Mouse (Mus musculus) brain, embryonic 18.5 days (tissue): ENCODE measurements around the gene Klrb1c.
"Not testable (repeated sequence)": the region's sequence is repeated elsewhere in the genome, so short reads cannot be mapped to it uniquely, and the experiment has no call there.

Experiments
- DNase-seq: peaks from one replicate; pipeline ENCODE4 v3.0.0-alpha.2; 2012; ENCODE audit warnings: low read depth, low spot score

Gene Klrb1c

DNA sequence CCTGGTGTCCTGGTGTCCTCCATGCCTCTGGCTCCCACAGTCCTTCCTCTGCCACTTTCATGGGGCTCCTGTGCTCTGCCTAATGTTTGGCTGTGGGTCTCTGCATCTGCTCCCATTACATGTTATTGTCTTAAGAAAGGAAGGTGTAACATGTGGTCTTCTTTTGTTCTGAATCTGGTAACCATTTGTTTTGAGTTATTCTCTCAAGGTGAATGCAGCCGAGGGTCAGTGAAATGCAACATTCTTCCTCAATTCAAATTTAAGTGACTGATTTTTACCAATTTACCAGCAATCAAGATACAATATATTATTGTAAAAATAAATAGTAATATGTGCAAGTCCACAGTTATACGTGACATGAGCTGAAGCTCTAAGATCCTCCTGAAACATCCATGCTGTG lies at the start of gene Klrb1c:
Gene Klrb1c, minus strand, starts transcription at position 101 of the 400 bp plus-strand sequence.
- DNase-seq: no peak

DNA sequence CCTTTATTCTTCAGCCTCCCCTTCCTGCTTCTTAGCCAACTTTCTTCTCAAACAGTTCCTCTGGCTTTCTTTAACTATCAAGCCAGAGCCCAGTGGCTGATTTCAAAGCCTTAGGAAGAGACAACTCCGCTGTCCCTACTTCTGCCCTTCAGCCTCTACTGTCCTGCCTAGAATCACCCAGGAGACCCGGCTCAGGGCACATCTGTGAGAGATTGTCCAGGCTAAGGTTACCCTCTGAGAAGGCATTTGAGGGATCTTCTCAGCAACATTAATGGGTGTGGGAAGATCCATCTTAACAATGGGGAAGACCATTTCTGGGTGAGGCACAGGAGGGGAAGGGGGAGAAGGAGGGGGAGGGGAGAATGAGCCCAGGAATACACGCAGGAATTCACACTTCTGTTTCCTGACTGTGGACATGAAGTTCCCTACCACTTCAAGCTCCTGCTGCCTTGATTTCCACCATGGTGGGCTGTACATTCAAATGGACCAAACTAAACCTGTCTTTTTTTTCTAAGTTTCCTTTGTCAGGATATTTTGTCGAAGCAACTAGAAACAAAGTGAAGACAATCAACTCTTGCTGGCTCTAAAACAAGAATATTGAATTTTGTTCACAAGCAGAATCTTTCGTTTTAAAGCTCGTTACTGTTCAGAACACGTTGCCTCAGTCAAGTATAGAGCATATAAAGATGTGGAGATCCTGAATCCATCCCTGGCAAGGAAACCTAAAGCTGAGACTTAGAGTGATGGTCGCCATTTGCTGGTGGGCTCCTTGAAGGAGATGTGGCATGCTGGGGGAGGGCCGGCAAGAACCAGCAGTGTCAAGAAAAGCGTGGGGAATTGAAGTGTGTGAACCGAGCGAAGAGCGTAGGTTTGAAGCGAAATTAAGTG lies 48.7 kb upstream of the Klrb1c start:
- DNase-seq: no peak

DNA sequence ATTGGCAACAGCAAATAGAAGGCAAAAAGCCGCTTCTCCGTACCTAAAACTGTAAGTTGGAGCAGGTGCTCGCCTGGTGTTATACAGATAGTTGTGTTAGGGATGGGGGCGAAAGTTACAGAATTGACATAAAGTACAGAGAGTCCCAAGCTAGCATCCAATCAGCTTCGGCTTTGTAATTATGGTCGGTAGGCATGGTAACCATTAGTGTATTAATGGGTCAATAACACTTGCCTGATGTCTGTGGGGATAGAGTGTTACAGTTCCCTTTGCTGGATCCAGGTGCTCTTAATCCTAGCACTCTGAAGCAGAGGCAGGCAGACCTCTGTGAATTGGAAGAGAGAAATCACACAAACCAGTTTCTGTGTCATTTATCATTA lies 47.9 kb upstream of the Klrb1c start:
- DNase-seq: no peak

DNA sequence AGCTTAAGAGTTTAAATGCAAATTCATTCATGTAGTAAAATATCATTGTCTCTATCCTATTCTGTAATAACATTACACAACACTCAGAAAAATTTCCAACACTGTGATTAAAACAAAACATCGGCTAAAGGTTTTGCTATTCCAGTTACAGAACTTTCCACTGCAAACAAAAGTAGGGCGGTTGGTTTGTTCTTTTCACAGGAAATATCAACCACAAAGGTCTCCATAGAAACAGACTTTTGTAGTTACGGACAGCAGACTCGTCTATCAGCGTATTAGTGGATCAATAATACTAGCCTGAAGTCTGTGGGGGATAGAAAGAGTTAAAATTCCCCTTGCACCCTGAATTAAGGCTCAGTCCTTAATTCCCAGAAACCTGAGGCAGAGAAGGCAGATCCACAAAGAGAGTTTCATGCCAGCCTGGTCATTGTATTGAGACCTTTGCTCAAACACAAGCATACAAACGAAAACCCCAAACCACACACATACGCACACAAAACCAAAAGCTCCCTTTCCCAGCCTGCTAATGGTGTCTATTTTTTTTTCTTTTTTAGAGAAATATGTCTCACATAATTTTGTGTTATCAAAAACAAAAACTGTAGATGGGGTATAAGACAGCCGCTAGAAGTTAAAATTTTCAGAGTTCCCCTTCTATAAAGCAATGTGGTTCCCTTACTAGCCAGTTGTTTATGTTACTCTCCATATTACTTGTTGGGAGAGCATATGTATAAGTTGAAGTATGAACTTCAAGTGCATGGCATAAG lies 47.4 kb upstream of the Klrb1c start:
- no peak for DNase-seq

DNA sequence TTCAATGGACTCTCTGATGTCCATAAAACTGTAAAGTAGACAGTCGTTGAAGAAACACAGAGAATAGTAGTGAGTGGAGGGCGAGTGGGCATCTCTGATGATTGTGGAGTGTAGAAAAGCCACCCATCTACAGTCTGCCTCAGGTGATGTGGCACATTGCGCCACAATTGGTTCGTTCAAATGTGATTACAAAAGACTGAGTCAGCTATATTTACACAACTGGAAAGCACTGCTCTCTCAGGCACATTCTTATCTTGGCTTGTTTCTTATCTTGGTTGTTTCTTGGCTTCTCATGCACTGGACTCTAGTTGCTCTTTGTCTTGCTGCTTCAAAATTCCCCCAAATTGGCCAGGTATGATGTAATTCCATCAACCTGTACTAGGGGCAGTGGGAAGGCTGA lies 46.6 kb upstream of the Klrb1c start:
- DNase-seq: no peak

DNA sequence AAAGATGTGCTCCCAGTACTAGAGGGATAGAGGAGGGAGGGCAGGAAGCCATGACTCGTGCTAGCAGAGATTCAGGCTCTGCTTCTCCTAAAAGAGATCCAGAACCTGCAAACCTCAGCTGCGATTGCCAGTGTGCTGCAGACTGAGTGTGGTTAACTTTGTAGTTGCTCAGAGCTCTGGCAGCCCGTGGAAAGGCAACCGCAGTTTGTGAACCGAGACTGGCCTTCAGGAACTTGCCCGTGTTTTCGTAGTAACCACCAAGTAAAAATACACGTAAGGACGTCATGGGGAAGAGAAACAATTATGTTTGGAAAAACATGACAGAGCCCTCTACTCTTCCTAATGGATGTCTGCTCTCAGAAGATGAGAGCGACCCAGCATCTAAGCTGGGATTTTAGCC lies 44.0 kb upstream of the Klrb1c start:
- no peak for DNase-seq

DNA sequence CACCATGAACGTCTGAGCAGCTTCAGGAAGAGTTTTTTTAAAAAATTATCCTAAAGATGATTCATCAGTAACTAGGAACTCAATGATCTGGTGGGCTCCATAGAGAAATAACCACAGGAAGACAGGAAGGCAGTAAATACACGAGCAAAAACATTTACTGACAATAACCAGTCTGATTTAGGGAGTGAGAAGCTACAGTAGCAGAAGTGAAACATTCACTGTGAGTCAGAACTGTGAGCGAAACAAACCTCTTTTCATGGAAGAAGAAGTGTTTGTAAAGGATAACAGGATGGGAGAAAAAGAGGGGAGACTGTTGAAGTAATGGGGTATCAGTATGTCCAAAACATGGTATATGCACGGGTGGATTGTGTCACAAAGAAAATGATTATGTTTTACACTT lies 40.8 kb upstream of the Klrb1c start:
- DNase-seq: no peak

DNA sequence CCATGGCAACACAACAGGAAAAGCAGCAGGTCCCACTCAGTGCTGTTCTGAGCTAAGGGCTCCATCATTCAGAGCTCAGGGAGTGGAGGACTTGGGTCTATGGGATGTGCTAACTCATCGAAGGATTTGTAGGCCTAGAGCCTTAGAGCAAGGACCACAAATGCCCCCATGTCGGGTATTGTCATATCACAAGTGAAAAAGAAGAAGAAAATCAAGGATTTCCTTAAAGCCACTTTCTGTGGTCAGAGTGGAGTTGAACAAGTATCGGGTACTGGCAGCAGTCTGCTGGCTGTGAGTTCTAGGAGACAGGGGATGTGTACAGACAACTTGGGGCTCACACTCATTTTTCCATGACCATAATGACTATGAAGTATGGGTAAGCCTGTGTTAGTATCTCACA lies 37.8 kb upstream of the Klrb1c start:
- no peak for DNase-seq

DNA sequence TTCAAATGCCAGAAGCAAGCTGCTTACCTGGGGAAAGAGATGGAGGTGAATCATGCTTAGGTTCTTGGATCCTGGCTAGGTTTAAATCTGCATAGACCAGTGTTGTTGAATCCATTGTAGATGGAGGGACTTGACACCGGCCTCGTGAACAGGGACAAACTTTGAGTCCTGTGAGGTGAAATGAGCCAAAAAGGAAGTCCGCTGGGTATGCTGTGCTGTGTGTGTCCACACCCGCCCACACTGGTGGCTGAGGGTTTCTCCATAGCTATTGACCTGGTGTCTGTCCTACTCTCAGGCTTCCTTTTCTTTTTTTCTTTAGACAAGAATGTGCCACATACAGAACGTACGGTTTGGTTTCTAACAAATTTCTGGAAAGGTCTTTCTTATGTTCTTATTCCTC lies 37.1 kb upstream of the Klrb1c start, which contains the start of the genes Gm44511 and Klrb1b:
Gene Gm44511, minus strand, starts transcription at position 184 of the 400 bp plus-strand sequence.
Gene Klrb1b, minus strand, starts transcription at position 200 of the 400 bp plus-strand sequence.
- no peak for DNase-seq

DNA sequence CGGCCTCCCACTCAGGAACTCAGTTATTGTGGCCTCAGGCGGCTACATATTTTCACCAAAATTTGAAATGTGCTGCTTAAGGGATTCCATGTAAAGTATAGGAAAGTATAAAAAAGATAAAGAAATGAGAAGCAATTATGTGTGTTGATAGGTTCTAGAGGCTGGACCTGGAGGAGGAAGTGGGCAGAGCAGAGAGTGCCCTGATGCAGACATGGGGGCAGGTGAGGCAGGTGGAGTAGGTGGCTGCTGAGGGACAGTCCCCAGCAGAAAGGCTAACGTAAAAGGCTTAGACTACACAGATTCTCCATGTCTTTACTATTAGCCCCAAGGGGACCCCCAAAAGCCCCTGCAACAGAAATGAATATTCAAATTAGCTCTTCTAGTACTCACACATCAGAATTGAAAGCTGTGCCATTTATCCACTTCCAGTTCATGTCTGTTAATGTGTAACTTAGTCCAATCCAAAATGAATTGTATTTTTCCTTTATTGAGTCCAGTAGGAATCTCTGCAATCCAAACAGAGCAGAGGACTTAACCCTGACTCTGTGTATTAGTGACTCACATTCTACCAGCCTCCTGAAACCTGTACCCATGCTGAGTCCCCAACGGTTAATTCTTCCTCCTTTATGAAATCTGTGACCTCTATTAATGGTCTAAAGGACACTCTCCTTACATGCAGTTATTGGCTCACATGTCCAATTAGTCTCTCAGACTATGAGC lies 29.2 kb upstream of the Klrb1c start:
- DNase-seq: no peak

DNA sequence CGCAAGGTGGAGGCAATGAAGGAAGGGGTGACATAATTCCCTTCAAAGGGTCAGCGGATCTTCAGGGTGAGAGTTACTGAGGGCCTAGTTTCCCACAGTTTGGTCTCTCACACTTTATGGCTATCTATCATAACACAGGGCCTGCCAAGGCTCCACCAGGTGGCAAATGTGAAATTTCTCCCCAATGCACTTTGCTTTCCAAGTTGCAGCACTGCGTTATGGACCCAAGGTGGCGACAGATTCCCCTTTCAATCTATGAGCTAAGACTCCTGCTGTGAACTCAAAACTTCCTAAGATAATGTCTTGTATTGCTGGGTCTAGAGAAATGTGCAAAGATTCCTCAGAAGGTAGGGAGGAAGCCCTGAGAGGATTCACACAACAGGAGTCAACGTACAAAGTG lies 19.5 kb upstream of the Klrb1c start:
- no peak for DNase-seq

DNA sequence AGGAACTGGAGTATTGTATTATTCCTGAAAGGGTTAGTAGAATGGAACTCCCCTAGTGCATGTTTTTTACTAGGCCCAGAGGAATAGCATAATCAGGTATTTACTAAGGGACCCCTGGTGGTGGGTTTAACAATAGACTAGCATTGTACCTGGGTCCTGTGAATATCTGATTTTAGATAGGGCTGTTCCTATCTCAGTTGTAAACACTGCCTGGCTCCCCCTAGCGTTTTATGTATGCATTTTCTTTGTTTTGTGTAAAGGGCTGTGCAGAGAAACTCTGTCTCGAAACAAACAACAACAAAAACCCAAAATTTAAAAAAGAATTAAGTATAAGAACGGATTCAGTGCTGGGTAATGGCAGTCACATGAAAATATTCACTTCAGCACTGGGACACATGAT lies 18.0 kb upstream of the Klrb1c start:
- DNase-seq: no peak

DNA sequence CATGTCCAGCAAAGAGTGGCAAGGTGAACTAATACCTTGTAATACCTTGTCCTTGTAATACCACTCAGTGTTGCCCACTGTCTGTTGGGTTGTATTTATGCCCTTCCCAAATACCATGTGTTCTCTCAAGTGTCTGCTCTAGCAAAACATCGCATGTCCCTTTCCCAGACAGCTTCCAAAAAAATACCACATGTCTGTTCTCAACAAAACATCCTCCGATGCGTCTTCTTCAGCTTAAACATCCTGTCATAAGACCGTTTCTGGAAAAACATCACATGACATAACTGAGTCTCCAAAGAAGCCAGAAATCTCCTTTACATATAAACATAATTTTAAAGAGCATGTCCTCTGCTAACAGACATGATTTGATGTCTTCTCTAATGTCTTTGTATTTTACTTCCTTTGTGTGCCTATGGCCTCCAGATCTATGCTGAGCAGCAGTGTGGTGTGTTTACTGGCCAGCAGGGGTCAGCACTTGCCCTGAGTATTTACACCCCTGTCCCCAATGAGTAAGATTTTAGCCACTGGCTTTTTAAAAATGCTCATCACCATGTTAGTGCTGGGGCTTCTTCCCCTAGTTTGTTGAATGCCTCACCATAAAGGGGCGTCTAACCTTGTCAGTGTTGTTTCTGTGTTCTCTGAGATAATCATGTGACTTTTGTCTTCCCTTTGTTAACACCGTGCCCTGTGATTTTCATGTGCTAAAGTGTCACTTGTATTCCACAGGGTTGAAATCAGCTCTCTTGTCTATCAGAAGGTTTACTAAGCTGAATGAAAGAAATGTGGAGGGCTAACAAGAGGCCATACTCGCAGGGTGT lies 16.0 kb upstream of the Klrb1c start:
- not testable (repeated sequence) for DNase-seq

DNA sequence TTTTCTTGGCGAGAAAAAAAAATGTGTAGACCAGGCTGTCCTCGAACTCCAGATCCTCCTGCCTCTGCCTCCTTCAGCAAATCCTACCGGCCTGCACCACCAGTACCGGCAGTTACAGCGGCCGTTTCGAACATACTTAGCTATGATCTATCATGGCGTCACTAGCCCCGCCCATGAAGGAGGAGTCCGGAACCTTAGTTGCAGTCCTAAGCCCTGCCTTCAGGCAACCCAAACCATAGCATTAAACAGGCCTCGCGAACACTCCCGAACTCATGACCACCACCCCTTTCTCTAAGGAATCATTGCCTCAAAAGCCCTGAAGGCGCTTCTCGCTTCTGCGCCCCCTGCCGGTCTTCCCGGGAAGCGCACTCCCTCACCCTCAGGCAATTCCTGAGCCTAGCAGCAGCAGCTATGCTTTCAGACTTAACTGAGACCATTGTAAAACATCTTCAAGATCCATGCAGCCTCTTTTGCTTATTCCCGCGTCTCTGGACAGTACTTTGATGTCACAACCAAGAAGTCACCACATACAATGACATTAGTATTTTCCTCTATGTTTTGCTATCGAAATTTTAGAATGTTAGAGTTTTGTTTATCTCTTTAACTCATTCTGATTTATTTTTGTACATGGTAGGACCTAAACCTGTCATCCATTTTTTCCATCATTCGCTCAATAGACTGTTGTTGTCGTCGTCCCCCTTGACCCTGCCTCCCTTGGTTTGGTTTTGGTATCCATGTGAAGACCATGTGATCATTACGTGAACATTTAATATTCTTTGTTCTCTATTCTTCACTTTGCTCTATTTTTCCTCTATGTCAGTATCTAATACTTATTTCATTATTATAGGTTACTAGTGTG lies 14.2 kb upstream of the Klrb1c start:
- DNase-seq: peak; percentile 98

DNA sequence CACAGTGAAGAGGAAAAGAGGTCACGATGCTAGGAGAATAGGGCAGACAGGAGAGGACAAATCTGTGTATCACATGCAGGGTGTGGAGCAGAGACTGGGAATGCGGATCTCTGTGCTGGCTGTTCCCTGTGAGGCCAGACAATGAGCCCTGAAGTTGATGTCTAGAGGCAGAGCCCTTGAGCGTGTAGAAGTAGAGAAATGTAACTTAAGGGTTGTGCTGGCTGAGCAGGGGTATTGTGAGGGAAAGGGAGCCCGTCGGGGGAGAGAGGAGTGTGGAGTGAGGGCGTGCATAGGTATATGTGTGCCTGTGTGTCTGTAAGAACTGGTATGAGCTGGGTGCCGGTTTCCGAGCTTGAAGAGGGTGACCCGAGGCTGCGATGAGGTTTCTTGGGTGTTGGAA lies 13.5 kb upstream of the Klrb1c start:
- no peak for DNase-seq

DNA sequence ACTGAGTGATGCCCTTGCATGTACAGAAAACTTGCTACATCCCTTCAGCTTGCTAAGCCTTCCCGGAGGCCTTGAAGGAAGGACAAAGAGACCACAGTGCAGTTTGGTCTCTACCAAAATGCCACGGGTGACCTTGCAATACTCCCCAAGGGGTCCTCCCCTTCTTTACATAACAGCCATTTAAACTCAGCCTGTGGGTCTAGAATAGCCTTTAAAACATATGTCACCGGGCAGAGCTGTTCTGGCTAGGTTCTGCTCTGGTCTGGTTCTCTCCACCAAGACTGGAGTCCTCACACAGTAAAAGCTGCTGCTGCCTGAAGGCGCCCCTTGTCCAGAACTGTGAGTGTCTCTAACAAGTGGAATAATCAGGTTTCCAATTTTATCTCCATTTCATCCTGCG lies 11.7 kb upstream of the Klrb1c start:
- DNase-seq: not testable (repeated sequence)

DNA sequence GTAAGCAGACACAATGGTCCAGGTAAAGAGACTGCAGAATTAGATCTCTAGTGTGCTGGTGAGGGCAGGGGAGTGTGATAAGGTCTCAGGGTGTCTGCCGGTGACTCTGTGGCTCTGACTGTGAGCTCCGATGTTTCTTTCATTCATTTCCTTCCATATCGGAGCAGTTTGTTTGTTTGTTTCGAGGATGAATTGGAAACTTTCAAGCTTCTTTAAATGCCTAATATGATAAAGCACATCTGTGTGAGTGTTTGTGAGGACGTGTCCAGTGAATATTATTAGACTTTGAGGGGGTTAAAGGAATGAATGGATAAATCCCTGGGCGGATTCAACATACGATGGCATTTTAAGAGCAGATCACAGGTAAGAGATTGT lies 10.9 kb upstream of the Klrb1c start:
- DNase-seq: no peak

DNA sequence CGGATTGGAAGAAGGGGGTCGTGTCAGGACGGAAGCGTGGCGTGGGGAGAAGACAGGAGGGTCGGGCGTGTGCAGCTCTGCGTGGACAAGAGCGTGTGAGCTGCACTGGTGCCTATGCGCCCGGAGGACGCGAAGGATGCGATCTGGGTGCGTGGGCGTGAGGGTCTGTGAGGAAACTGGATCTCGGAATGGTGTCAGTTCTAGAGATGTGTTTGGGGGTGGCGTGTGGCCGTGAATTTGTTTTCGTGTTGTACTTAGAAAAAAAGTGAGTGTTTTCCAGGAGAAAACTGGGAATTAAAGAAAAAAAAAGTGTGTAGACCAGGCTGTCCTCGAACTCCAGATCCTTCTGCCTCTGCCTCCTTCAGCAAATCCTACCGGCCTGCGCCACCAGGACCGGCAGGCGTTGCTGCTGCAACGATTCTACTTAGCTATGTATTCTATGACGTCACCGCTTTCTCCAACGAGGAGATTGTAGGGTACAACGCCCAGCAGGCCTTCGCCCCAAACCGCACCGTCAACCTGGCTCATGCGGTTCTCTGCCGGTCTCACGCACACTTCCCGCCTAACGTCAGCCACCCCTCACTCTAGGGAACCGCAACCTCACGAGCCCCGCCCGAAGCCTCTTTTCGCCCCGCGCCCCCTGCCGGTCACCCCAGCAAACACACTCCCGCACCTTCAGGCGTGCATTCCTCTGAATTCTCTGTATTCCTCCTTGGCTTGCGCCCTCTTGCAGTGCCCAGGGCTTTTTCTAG lies 10.3 kb upstream of the Klrb1c start:
- peak; percentile 85 for DNase-seq

DNA sequence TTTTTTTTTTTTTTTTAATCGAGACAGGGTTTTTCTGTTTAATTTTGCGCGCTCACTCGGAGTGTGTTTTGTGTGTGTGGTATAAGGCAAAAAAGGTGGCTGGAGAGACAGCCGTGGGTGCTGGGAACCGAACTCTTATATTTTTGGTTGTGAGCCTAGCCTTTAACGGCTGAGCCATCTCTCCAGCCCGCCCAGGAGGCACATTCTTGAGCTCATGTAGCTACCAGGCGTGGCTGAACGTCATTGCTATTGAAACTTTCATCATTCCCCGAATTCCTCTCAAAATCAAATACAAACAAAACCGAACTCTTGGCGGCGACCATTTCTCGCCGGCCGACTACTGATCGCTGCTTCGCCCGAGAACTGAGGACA lies 9.7 kb upstream of the Klrb1c start:
- not testable (repeated sequence) for DNase-seq
